Mouse (Mus musculus): Measurements from ENCODE around the gene Sag.
"Not testable (repeated sequence)": the region's sequence is repeated elsewhere in the genome, so short reads cannot be mapped to it uniquely, and the experiment has no call there.

Sag gene

GRCm38 (mm10) chr1:87824420-87824995, 21.0 kb downstream of the Sag start:
- DNase-seq (ENCODE audit: low read depth, low spot score), result no peak

DNA sequence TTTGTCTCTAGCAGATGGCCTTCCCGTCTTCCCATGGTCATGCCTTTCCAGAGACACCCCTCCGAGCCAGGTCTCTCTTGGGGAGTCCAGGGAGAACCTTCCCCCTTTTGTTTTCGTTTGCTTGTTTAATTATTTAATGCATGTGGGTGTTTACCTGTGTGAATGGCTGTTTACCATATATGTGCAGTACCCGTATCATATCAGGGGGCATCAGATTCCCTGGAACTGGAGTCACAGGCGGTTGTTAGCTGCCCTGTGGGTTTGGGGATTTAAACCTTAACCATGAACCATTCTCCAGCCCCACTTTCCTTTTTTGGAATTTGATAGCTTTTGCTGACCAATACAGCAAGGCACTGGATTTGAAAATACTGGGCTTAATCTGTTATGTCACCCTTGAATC, 21.8 kb downstream of the Sag start:
- no peak for DNase-seq (ENCODE audit: low read depth, low spot score)

DNA sequence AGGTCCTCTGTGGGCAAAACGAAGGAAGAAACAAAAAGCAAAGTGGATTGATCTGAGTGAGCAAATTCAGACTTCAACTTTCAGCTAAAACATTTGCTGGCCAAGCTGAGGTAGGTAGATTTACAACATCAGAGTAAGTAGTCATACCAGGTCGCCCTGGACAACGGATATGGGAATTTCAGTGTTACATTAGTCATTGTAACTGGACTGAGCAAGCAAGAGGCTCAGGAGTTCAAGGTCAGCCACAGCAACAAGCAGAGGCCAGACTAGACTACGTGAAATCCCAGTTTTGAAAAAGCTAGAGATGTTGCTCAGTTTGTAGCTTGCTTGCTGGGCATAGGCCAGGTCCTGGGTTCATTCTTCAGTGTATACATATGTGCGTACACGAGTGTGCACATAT, 22.5 kb downstream of the Sag start:
- no peak for DNase-seq (ENCODE audit: low read depth, low spot score)

DNA sequence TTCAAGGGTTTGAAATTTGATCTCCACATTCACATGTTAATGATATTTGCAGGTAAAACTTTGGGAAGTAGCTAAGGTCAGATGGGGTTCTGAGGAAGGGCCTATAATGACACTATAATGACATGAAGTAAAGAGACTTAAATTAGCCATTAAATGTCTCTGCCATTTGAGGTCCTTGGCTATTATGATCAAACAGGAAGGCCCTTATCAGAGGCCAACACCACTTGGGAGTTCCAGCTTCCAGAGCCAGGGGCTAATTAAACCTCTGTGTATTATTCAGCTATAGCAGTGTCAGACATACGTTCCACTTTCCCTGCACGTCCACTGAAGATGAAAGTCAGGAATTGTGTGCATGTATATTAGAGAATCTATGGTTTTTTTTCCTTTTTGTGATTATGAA, 23.0 kb downstream of the Sag start:
- no peak for DNase-seq (ENCODE audit: low read depth, low spot score)

DNA sequence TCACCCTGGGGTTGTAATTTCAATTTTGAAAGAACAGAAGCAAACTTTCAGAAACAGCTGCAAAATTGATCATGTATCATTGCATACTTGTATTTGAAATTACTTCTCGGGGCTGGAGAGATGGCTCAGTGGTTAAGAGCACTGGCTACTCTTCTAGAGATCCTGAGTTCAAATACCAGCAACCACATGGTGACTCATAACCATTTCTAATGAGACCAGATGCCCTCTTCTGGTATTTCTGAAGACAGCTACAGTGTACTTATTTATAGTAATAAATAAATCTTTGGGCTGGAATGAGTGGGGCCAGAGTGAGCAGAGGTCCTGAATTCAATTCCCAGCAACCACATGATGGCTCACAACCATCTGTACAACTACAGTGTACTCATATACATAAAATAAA, 24.0 kb downstream of the Sag start:
- not testable (repeated sequence) for DNase-seq (ENCODE audit: low read depth, low spot score)

DNA sequence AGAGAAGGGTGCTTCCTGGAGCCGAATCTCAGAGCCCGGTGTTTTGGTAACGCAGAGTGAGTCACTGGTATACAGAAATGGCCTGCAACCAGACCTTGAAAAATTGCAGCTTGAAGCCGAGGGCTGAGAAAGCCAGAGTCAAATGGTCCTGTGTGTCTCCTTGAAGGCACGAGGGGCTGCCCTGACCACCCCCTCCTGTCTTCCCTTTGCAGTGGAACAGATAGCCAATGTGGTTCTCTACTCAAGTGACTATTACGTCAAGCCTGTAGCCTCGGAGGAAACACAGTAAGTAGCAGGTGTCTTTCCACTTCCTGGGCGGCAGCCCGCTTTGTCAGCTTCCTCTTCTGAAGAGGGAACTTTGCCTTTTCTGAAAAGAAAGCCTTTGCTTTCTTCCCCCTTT, 24.7 kb downstream of the Sag start:
- DNase-seq (ENCODE audit: low read depth, low spot score), result no peak

DNA sequence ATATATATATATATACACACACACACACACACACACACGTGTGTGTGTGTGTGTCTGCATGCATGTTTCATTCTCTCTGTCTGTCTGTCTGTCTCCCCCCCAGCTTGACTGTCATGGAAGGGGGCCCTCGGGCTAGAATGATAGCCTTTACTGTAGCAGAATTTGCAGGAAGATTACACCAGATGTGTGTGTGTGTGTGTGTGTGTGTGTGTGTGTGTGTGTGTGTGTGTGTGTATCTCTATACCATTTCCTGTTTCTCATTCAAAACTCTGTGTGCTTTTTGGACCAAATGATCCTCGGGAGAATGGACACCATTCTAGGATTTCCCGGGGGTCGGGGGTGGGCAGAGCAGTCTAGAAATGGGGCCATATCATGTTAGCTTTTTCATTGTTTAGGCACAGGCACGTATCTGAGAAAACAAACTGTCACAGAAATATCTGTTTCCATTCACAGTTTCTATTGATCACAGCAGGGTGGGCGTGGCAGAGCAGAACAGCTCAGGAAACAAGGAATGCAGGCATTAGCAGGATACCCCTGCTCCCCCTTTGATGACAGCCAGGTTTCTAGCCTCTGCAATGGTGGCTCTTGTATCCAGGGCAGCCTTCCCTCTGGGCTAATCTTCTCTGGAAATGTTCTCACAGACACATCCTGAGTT, 25.6 kb downstream of the Sag start:
- DNase-seq (ENCODE audit: low read depth, low spot score), result no peak

GRCm38 (mm10) chr1:87829621-87830211, 26.2 kb downstream of the Sag start:
- DNase-seq (ENCODE audit: low read depth, low spot score), result no peak

- no peak for DNase-seq (ENCODE audit: low read depth, low spot score)
These were observed 33.0 kb downstream of the Sag start for GRCm38 (mm10) chr1:87836453-87836852.

GRCm38 (mm10) chr1:87837018-87837417, 33.5 kb downstream of the Sag start:
- no peak for DNase-seq (ENCODE audit: low read depth, low spot score)

DNA sequence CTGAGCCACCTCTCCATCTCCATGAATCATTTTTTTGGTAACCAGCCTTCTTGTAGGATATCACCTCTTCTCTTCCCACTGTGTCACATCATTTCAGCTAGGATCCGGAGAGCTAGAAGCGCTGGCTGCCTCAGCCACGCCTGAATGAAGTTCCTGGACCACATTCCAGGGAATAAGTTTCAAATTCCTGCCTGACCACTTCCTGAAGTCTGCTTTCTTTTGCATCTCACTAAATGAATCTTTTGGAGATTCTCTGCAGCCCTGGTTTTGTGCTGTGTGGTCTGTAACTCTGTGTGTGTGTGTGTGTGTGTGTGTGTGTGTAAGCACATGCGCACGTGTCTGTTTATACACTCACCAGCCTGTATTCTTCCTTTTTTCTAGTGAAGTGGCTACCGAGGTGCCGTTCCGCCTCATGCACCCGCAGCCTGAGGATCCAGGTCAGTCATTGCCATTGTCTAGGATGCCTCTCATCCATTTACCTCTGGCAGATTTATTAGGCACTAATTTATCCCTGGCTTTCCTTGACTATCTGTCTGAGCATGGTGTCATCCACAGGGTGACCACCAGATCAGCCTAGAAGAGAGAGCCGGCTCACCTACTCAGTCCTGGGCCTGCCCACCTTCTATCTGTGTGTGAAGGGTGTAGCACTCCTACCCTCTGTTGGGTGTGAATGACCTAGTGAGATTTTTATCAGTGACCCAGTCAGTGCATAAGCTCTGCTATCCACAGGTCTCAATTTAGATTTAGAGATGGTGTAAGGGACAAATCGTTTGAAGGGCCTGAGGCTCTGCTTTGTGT, 37.1 kb downstream of the Sag start:
- no peak for DNase-seq (ENCODE audit: low read depth, low spot score)

DNA sequence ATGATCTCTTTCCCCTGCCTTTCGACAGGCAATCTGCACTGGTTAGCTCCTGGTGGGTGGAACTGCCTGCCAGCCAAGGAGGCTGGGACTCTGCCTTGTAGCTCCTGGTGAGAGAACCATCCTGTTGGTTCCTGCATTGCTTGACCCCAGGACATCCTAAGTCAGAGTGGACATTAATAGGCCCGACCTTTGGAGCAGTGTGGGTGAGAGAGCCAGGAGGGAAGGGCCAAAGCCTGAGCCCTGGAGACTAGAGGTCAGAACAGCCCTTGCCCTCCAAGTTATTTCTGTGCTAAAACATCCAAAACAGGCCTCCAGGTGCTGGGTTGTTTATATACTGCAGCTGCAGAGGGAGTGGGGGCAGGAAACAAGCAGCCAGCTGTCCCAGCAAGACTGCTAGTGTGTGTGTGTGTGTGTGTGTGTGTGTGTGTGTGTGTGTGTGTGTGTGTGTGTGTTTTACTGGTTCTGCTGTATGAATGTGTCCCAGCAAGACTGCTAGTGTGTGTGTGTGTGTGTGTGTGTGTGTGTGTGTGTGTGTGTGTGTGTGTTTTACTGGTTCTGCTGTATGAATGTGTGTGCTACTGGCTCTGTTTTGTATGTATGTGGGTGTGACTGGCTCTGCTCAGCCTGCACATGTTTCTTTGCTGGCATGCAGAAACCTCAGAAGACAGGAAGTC, 43.5 kb downstream of the Sag start:
- DNase-seq (ENCODE audit: low read depth, low spot score), result no peak

- no peak for DNase-seq (ENCODE audit: low read depth, low spot score)
These were observed 44.1 kb downstream of the Sag start for GRCm38 (mm10) chr1:87847475-87848168.

DNA sequence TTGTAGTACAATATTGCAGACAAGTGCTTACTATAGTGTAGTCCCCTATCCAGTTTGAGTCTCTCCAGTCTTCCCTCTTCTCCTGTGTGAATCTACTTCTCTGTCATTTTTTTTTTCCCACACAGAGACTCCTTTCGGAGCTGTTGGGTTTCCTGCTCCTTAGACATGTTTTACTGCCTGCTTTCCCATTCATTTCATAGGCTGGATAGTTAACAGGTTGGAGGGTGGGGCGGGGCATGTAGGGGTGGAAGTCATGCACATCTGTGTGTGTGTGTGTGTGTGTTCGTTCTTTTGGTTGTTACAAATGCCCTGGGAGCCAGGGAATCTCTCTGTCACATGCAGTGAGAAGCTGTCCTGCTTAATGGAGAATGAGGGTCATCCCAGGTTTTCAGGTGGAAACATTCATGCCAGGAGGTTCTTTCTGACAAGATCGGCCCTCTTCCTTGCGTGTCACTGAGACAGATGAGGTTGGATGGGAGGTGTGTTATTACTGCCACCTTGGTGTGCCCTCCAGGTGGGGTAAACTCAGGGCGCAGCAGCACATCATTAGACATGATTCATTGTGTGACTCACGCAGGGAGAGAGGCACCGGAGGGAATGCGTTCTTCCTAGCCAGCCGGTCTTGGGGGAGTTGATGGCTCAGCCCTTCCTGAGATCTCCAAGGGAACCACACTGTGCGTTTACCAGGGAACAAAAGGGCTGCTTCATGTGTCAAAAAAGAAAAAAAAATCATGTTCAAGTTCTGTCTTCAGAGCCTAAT, 44.9 kb downstream of the Sag start:
- DNase-seq (ENCODE audit: low read depth, low spot score), result no peak

DNA sequence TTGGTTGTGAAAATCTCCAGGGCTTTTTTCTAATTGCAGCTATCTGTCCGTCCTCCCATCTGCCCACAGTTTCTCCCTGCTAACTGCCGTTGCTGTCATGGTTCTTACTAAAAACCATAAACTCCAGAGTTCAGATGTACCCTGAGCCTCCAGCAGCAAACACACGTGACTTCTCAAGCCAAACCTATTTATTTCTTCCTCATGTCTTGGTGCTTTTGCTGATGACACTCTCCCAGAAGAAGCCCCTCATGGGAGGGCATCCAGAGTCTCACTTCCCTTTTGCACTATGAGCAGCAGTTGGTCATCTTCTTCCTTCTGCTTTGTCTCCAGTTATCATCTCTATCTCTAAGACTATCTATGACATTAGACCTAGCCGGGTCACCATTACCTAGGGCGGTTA, 45.8 kb downstream of the Sag start:
- DNase-seq (ENCODE audit: low read depth, low spot score), result no peak

- no peak for DNase-seq (ENCODE audit: low read depth, low spot score)
These were observed 47.9 kb downstream of the Sag start for GRCm38 (mm10) chr1:87851344-87851743.

GRCm38 (mm10) chr1:87852081-87852790, 48.8 kb downstream of the Sag start:
- no peak for DNase-seq (ENCODE audit: low read depth, low spot score)

GRCm38 (mm10) chr1:87852892-87853600, 49.6 kb downstream of the Sag start, which contains the start of gene Dgkd:
Gene Dgkd (plus strand): TSS chr1:87853287.
- DNase-seq (ENCODE audit: low read depth, low spot score), result peak; percentile 74

Data from c-Kit-negative CD71-positive TER-119-positive erythroid progenitor cells, embryonic 14.5 days (primary cell).